Comparison of ENCODE assay signal across 8 mouse cellular contexts in genomic region chr7:58399145-58399604, GRCm38 (mm10).
DNase-seq lines count a peak whose midpoint lies in the region; ATAC-seq and TF ChIP-seq lines count a peak whose summit lies in the region.

No protein-coding gene starts in this region.

- peak overlapping the region; percentile 82 for H3K9ac ChIP-seq in heart, embryonic 13.5 days
- H3K9ac ChIP-seq in kidney, postnatal 0 days (ENCODE audit: low read depth, low read length), result peak overlapping the region; percentile 55; the same call in 1 of the 2 replicates
- H3K9ac ChIP-seq in liver, adult 2 months (ENCODE audit: low read depth, low read length), result 0 out of 2 replicates have a peak overlapping the region, but pooled peaks have one; percentile 13

- TF ChIP-seq CTCF in kidney, postnatal 0 days (IDR thresholded peaks at IDR 0.05; ENCODE audit: low read depth), result 0 out of 2 replicates have a peak, but pooled peaks have one; percentile 20
- TF ChIP-seq CTCF in liver, adult 2 months (IDR thresholded peaks at IDR 0.05; ENCODE audit: low read depth, low read length), result no peak

- WGBS in heart, embryonic 13.5 days, result under 1% methylated on average over 21 of the region's 21 CpGs
- WGBS in kidney, postnatal 0 days, result under 1% methylated on average over 21 of the region's 21 CpGs
- under 1% methylated on average over 21 of the region's 21 CpGs for WGBS in liver, adult 2 months

- peak overlapping the region; percentile 71 for H3K4me3 ChIP-seq in heart, embryonic 13.5 days
- peak overlapping the region; percentile 50 for H3K4me3 ChIP-seq in kidney, postnatal 0 days (replicated peaks; ENCODE audit: low read depth, low read length)
- peak overlapping the region; percentile 52 for H3K4me3 ChIP-seq in liver, adult 2 months (ENCODE audit: insufficient read depth, low read depth, low read length)

- no peaks in the 10 kb centered on the region for H3K36me3 ChIP-seq in heart, embryonic 13.5 days
- H3K36me3 ChIP-seq in kidney, postnatal 0 days (ENCODE audit: insufficient read depth, low read length), result no peaks in the 10 kb centered on the region
- no peaks in the 10 kb centered on the region for H3K36me3 ChIP-seq in liver, adult 2 months (ENCODE audit: control insufficient read depth, insufficient read depth, low read length)

- H3K27me3 ChIP-seq in heart, embryonic 13.5 days (replicated peaks), result no peaks in the 10 kb centered on the region
- no peaks in the 10 kb centered on the region for H3K27me3 ChIP-seq in kidney, postnatal 0 days (ENCODE audit: insufficient read depth, low read length)
- no peaks in the 10 kb centered on the region for H3K27me3 ChIP-seq in liver, adult 2 months (ENCODE audit: control insufficient read depth, insufficient read depth, low read length)

- peak overlapping the region; percentile 96 for H3K27ac ChIP-seq in heart, embryonic 13.5 days (replicated peaks)
- H3K27ac ChIP-seq in kidney, postnatal 0 days, result peak overlapping the region; percentile 74; the same call in 1 of the 2 replicates
- no peak overlapping the region for H3K27ac ChIP-seq in liver, adult 2 months (replicated peaks; ENCODE audit: insufficient read depth, low read depth, low read length)

- no peaks in the 10 kb centered on the region for H3K79me2 ChIP-seq in liver, adult 2 months (ENCODE audit: control insufficient read depth, insufficient read depth, low read length)

- peak overlapping the region; percentile 76 for H3K4me2 ChIP-seq in heart, embryonic 13.5 days
- peak overlapping the region; percentile 60 for H3K4me2 ChIP-seq in kidney, postnatal 0 days (ENCODE audit: low read length)

- H3K9me3 ChIP-seq in heart, embryonic 13.5 days, result no peaks in the 10 kb centered on the region
- H3K9me3 ChIP-seq in kidney, postnatal 0 days (replicated peaks; ENCODE audit: low read length), result no peaks in the 10 kb centered on the region

- peak; percentile 97 for DNase-seq in CD4-positive, CD25-positive, alpha-beta regulatory T cell, adult 2 months (ENCODE audit: low read depth, low spot score)
- peak; percentile 89 for DNase-seq in c-Kit-positive CD71-negative TER-119-negative erythroid progenitor cells, embryonic 14.5 days (ENCODE audit: low read depth)
- DNase-seq in fibroblast of lung, adult 2 months (ENCODE audit: low read depth), result peak; percentile 86
- DNase-seq in kidney, postnatal 0 days (ENCODE audit: low spot score), result peak; percentile 96
- peak; percentile 84 for DNase-seq in liver, adult 2 months (ENCODE audit: extremely low read depth, low read depth, low spot score)
- DNase-seq in spleen, postnatal 36 days (ENCODE audit: low spot score in 2 of 2), result peak; percentile 90

- TF ChIP-seq POLR2A in liver, adult 2 months (IDR thresholded peaks at IDR 0.05; ENCODE audit: extremely low read depth, insufficient read depth, low read length), result 0 out of 2 replicates have a peak, but pooled peaks have one; percentile 13

- H3K4me1 ChIP-seq in heart, embryonic 13.5 days, result peaks cover 19% of the 10 kb centered on the region
- H3K4me1 ChIP-seq in kidney, postnatal 0 days (replicated peaks; ENCODE audit: insufficient read depth, low read length), result no peaks in the 10 kb centered on the region
- H3K4me1 ChIP-seq in liver, adult 2 months (ENCODE audit: control insufficient read depth, insufficient read depth, low read length), result peaks cover 3% of the 10 kb centered on the region; the same call in 1 of the 2 replicates

- peak; percentile 95 for ATAC-seq in heart, embryonic 13.5 days (ENCODE audit: extremely low read depth, insufficient number of reproducible peaks, low FRiP score, low TSS enrichment)
- ATAC-seq in kidney, postnatal 0 days (replicated peaks; ENCODE audit: low FRiP score, low read depth), result peak; percentile 97
- ATAC-seq in monocyte, adult 5-6 weeks (replicated peaks; ENCODE audit: insufficient number of reproducible peaks, low FRiP score, low TSS enrichment, poor library complexity, severe bottlenecking), result peak; percentile 95

Comparison
In these comparisons a context has a peak if more than half of its experiments do, and no peak if none do; other contexts are left out.
1. H3K9ac ChIP-seq: peak in every context shown above with its lines; median percentile 82 in heart, embryonic 13.5 days; 55 in kidney, postnatal 0 days; 13 in liver, adult 2 months.